16 mouse cellular contexts compared by ENCODE assay signal in genomic region chr6:120886696-120887095, GRCm38 (mm10).
"Had no signal": no experiment of that assay in that cellular context is flagged by ENCODE, and none has a peak within 500 bp of the region (broad histone marks: within the 10 kb centered on the region; RNA-seq: fewer than 3 reads in every experiment).

No protein-coding gene starts in this region.

- ATAC-seq: inflammation-experienced regulatory T-cells, adult 6 months; intestine, embryonic 15.5 days; intestine, postnatal 0 days had no signal

- DNase-seq: gastrocnemius, adult 2 months; gastrocnemius, postnatal 10 days; gastrocnemius, postnatal 25 days; heart, adult 18-20 months; heart, postnatal 10 days; heart, postnatal 4 days; kidney, adult 18-20 months; kidney, adult 8-10 months; kidney, postnatal 10 days; kidney, postnatal 25 days; kidney, postnatal 4 days; liver; liver, embryonic 13.5 days had no signal
